Mouse (Mus musculus): Measurements from ENCODE around the gene Fam114a1.

The Fam114a1 gene

DNA sequence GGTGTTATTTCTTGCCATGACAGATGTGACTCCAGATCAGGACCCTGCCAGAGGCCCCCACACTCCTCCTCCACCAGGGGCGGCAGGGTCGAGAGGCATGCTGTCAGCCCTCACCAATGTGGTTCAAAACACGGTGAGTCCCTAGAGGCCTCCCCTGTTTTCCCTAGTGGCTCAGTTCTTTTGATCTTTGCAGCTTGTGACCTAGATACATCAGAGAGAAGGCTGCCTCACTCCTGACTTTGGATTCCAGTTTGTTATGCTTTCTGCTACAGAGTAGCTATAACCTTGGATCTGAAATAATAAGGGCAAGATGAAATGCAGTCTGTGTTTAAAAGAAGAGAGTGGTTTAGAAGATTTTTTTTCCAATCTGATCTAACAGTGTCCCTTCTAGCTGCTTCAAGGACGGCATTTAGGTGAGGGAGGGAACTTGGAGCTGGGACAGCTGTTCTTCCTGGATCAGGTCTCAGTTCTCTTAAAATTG is 36.2 kb downstream of the Fam114a1 start:
- DNase-seq, result no peak

DNA sequence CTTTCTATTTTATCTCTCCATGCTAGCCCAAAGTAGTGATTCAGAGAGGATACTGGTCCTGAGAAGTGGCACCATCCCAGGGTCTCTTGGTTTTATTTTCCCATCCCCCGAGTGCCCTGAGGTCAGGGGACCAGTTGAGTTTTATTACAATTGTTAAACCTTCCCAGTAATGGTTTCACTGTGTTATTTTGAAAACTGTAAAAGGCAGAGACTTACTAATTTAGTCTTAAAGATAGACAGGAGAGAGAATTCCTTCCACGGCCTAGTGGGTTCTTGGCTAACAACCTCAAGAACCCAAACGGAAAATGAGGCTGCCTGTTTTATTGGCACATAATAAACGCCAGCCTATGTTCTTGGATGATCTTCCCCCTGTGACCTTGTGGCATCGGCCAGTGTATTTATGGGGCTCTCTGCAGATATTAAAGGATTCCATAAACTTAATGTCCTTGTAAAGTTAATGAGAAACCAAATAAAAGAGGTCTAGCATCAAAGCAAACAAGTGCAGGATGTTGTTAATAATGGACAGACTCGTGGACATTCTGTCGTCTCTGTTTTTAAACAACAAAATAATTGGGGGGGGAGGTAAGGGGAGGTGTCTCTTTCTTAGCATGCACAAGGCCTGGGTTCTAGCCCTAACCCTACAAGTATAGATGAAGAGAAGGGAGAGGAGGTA is 42.2 kb downstream of the Fam114a1 start:
- no peak for DNase-seq

DNA sequence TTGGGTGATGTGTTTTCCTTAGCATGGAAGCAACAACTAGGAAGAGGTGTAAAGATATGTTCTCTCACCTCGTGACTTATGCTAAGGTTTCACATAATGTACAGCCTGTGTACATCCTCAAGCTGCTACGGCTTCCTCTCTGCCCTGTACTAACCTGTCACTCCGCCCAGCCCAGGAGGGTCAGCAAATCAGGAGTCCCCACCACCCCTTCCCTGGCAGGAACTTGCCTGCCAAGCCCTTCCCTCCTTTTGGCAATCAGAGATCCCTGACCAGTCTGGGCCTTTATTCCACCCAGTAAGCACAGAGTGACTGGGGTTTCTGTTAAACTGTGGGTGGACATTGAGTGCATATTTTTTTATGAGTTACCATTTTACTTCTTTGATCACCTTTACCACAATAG is 45.6 kb downstream of the Fam114a1 start:
- DNase-seq, result no peak

DNA sequence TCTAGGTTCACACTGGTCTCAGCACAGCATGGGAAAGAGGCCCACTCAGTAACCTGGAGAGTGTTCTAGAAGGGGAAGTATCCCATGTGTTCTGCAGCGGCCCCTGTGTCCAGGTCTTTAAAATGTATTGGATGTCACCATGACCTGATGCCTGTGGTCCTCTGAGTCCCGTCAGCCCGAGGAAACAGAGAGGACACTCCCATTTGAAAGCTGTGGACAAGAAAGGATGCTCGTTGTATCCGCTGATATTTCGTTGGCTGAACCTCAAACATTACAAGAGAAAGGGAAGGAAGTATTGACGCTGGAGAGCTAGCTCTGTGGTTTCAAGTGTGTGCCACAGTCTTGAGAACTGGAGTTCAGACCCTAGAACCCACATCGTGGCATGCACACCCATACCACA is 49.2 kb downstream of the Fam114a1 start:
- no peak for DNase-seq

DNA sequence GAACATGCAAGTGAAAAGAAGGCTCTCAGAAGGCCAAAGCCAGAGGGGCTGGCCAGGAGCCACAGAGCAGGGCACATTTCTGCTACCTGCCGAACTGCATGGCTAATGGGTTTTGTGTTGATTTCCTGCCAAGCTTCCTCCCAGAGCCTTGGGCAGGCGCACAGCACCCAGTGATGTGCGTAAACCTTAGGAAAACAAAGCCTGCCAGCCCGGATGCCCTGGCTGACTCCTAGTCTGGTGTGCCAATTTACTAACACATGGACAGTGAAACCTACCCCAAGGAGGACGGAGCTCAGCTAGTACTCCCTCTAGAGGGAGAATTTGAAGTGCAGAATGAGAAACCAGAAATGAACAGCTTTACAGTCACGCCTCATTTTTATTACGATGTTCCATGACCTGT is 50.0 kb downstream of the Fam114a1 start:
- DNase-seq, result peak; percentile 78

DNA sequence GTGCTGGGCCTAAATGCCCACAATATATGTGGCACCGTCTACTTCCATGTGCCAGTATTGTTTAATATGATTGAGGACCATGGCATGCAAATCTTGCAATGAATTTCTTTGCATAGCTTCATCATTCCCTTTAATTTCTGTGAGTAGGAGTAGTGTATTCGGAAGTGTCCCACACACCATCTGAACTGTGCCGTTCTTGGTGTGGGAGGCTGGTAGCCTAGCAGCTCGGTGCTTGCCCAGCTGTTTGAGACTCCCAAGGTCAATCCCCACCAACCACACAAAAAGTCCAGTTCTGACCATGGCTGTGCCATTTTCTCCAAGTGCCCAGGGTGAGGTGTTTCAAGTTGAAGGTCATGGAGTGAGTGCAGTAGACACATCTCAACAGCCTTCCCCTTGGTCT is 52.1 kb downstream of the Fam114a1 start:
- DNase-seq, result no peak

DNA sequence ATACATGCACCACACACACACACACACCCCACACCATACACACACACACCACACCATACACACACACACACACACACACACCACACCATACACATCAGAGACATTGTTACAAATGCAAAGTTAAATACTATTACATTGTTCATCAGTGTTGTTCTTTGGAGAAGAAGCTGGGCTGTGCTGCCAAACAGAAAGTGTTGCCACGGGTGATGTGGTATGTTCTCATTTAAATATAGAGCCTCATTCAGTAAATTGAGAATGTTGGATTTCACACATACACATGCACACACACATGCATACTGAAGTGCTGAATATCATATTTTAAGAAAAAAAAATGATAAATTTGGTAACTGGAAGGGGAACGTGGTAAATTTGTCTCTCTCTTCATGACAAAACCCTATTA is 54.8 kb downstream of the Fam114a1 start:
- DNase-seq, result no peak

DNA sequence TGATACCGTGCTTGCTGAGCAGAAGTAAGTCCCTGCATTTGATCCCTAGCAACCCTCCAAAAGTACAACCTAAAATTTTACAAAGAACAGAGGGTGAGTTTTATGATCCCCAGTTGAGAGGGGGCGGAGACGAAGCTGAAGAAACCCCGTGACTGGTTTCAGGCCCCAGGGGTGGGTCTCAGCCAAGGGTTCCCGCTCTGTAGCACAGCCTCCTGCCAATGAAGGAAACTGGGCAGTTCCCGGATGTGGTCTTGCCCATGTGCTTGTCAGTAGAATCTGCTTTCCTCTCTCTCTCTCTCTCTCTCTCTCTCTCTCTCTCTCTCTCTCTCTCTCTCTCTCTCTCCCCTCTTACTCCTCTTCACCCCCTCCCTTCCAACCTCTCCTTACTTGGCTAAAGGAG is 56.0 kb downstream of the Fam114a1 start:
- no peak for DNase-seq

DNA sequence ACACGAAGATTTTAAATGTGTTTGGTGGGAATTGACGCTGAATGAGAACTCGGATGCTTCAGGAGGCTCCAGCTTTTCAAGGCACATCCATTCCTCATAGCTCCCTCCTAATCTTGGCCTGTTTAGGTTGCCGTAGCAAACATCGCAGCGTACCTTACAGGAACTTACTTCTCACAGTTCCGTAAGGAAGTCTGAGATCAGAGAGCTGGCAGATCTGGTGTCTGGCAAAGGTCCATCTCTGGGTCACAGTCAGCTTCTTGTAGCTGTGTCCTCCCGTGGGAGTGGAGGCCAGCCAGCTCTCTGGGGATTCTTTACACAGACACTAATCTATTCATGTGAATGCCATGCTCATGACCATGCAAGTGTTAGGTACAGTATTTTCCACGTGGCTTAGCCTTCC is 56.9 kb downstream of the Fam114a1 start:
- peak; percentile 12 for DNase-seq

DNA sequence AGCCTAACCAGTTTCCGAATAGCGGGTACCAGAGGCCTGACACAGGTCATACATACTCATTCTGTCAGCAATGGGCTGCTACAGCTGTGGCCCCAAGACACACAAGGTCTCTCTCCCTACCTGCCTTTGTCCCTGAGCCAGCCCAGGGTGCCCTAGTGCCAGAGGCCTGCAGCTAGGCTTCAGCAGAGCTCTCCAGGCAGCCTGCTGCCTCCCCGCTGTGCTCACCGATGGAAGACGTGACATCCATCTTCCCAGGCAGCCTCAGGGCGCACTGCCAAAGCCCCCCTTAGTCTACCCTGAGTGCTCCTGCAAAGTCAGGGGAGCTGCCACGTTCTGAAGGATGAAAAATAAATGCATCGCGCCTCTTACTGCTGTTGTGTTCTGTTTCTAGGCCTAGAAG is 58.1 kb downstream of the Fam114a1 start:
- no peak for DNase-seq

DNA sequence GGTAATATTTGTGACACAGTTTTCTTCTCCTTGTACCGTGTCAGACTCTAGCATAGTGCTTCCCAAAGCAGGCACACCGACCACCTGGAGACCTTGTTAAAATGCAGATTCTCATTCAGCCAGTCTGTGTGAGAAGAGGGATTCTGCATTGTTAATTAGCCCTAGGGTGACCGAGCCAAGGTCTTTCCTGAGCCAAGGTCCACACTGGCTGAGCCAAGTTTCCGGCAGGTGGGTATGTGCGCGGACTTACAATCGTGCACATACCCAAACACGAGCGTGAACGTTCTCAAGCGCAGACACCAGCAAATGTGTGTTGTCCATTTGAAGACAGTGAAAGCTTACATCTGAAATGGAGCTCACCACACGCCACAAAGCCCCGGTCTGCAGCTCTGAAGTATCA is 66.7 kb downstream of the Fam114a1 start:
- peak; percentile 24 for DNase-seq

DNA sequence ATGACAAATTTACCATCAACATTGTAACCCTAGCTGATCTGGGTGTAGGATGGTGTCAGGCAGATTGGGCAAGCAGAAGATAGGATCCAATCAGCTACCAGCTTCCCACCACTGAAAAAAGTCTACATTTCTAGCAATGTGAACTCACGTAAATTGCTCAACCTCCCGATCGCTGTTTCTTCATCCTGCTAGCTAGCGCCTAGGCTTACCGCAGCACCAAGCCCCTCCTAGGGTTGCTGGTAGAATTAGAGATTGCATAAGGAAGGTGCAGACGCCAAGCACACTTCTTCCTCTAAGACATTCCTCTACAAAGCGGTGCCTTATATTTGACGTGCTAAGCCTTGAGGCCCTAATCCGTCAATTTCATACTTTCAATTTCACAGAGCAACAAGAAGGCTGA is 68.4 kb downstream of the Fam114a1 start:
- no peak for DNase-seq

DNA sequence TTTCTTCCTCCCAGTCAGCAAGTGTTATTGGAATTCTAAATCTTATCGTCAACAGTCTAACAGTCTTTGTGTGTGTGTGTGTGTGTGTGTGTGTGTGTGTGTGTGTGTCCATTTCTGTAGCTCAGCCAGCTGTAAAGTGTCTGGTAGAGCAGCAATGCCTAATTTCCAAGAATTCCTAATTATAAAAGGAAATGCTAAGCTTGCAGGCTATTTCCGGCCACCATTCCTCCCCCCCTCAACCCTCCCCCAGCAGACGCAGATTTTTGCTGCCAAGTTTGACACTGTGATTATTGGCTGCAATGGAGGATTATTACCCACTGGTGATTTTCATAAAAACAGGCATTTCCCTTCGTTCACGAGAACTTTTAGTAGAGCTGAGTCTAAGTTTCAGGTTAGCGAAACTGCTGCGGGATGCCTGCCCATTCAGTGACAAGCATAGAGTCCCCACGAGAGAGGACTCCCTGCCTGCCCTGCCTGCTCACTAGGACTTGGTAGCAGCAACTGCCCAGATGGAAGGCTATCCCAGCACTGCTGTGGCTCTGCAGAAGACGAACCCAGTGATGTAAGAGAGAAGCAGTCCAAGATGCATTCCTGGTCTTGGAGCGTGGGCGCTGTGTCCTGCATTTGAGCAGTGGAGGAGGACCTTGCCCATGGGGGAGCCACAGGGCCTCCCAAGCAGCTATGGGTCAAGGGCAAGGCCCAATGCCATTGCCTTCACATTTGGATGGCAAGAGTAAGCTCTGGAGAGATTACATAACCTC is 69.1 kb downstream of the Fam114a1 start:
- peak; percentile 25 for DNase-seq

DNA sequence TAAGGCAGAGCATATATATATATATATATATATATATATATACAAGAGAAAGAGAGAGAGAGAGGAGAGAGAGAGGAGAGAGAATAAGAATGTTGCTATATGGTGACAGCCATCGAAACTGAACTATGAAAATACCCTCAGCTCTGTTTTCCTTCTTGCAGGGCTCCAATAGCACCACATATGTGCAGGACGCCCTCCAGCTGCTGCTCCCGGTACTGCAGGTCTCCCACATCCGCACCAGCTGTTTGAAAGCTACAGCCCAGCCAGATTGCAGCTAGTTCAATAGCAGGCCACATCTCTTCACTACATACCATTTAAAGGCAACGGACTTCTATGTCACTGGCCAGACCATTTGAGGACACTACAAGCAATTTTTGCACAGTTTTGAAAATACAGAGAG is 70.6 kb downstream of the Fam114a1 start:
- peak; percentile 18 for DNase-seq

DNA sequence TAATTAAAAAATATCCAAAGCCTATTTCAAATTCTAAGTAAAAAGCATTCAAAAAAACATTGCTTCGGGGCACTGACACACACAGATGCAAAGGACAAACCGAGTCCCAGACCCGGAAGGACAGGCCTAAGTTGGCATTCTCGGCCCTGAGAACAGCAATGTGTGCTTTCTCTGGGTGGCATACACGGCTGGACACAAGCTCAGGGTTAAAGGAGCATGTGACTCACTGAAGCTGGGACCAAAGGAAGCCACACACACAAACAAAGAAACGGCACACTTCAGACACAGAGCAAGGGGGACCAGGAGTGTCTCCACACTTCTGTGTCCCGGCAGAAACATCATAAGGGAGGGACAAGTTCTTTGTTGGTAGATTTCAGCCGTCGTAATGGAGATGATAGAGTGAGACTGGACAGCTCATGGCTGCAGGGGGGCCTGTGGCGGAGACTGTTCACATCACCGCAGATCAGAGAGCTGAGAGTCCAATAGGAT is 73.6 kb downstream of the Fam114a1 start:
- no peak for DNase-seq

DNA sequence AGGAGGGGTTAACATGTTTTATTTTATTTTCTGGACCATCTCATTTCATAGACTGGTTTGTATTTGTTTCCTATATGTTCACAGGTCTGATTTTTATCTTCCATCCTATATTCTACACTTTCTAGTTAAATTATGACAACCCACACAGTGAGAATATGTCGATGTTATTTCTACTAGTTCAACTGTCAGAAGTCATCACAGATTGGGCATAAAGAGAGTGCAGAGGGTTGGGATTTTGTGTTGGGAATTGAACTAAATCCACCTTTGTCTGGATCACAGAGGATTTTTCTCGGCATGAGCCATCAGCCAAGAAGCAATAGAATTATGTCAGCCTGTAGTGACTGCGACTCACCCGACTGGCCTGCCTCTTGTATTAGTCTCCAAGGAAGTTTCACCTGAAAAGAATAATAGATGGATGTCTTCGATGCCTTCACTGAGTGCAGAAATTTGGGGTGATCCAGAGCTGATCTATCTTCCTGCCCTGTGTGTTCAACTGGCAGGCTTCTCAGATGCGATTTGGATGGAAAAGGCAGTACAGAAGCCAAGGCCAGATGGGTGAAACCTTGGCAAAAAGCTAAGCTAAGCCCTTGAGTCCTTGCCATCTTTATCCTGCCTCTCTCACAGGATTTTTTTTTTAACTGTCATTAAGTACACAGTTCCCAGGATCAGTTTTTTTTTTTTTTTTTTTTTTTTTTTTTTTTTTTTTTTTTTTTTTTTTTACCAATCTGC is 75.9 kb downstream of the Fam114a1 start:
- DNase-seq, result no peak

DNA sequence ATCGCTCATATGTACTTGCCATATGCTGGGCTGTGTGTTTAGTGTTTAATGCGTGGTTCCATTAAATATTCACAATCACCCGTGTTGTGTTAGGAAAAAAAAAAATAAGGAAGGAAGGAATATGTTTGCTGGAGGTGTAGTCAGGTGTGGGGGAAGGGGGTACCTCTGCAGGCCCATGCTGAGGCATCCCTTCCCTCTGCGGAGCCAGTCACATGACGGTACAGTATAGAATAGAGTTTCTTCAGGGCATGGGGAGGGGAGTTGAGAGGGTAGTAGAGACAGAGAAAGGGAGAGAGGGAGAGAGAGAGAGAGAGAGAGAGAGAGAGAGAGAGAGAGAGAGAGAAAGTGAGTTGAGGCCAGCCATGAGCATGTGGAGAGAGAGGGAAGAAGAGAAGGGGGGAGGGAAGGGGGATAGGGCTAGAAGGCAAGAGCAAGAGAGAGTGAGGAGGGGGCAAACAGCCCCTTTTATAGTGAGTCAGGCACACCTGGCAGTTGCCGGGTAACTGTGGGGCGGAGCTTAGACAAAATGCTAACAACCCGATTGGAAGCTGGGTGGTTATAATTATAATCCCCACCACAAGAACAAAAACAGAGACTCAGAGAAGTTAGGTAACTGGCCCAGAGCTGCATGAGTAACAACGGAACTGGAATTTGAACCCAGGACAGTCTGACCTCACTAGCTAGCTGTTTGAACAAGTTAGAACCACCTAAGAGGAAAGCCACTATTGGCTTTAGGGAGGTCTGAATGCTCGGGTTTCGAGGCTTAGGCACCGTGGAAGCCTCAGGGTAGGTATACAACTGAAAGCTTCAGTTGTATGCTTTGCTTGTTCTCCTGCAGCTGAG is 76.8 kb downstream of the Fam114a1 start:
- DNase-seq, result no peak

DNA sequence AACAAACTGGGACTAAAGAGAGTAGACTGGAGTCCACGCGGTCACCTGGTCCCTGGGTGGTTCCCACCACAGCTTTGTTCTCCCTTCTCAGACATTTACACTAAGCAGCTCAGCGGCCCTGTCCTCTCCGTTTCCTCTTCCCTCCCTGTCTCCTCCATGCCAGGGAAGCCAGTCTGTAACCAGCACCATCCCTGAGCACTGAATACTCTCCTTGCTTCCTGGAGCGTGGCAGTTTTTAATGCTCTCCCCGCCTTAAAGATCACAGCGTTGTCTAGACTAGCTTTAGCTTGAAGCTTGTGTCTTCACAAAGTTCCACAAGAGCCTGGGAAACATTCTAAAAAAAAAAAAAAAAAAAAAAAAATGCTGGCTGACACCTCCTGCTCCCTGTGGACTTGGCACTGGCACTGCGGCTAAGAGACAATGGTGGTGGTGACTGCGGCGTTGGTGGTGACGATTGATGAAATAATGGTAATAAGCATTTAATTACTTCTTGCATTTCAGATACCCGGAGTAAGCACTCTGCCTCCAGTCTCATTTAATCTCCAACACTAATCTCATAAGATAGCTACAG is 77.5 kb downstream of the Fam114a1 start:
- no peak for DNase-seq

DNA sequence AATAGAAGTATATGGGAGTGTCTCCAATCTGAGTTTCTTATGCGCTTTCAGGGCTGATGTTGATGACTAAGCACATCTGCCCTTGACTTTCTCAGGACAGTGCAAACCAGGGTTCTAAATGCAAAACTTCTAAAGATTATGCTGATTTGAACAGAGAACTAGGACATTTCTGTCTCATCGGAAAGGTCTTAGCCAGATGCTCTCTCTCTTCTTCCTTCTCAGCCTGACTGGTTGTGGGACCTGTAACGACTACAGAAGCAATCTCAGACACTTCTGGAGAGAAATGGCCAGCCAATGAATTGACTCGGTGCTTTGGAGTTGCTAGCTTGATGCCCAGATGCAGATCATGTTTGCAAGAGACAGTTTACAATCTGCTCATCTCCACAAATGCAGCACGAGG is 80.0 kb downstream of the Fam114a1 start:
- no peak for DNase-seq

DNA sequence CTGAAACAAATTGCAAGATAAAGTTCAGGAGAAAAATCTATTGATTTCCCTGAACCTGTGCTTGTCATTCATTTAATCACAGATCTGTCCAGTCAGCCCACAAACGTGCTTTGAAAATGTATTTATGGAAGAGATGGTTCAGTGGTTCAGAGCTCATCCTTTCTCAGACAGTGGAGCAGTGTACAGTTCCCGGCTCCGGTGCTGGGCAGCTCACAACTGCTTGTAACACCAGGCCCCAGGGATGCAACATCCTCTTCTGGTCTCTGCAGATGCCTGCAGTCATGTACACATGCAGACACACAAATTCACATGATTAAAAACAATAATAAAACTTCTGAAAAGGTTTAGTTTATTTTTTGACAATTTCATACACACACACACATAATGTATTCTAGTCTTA is 81.6 kb downstream of the Fam114a1 start:
- no peak for DNase-seq

DNA sequence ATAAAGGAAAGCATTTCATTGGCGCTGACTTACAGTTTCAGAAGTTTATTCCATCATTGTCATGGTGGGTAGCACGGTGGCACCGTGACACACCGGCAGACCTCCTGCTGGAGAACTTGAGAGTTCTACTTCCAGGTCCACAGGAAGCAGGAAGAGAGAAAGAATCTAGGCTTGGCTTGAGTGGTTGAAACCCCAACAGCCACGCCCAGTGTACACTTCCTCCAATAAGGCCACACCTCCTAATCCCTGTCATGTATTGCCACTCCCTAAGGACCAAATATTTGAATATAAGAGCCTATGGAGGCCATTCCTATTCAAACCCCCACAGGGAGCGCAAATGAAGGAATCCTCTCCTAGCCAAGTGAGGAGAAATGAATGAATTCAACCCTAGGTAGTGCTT is 87.7 kb downstream of the Fam114a1 start:
- no peak for DNase-seq

DNA sequence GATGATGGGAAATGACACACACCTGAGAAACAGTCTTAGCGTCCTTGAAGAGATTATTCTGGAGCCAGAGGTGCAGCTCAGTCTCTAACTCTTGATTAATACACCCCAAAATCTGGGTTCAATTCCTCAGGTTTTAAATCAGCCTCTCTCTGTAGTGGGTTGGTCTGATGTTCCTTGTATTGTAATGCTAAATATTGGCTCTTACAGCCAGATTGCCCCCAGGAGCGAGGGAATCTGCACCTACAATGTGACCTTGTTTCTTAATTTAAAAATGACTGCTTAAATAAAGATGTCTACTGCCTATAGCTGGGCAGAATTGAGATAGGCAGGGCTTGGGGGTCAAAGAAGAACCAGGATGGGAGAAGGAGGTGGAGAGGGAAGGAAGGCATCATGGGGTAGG is 89.9 kb downstream of the Fam114a1 start:
- no peak for DNase-seq

DNA sequence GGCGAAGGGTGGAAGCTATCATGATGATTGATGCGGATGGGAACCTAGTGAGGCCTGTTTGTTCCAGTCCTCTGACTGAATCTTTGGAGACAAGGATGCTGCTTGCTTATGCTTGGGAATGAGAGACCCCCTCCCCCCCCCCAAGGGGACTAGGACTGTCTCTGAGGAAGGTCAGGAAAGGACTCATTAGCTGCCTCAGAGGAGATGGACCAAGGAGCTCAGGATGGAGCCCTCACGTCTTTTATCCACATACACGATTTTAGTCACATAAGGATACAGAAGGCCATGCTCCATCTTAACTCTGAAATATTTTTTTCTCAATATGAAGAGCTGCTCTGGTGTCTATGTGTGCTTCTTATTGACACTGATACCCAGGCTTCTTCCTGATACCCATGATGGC is 92.4 kb downstream of the Fam114a1 start:
- DNase-seq, result no peak
